Mouse (Mus musculus) lung, embryonic 16.5 days (tissue): ENCODE results near the gene Nmnat1. TPM values are rescaled to one million over a fixed set of nuclear protein-coding genes. Genes with fewer than 3 reads are reported as not detected.
"Not testable (repeated sequence)": the region's sequence is repeated elsewhere in the genome, so short reads cannot be mapped to it uniquely, and the experiment has no call there.

Experiments
- ATAC-seq: fragments of 200-750 bp; cut with Nextera tagmentation; 2 replicates; pipeline ENCODE4 v1.8.0; 2017; ENCODE audit warnings: low read depth, mild to moderate bottlenecking, moderate library complexity
- H3K27ac ChIP-seq: fragments of 300-500 bp; sonication (generic); 2 replicates; pipeline ENCODE4 v1.5.1; 2014; ENCODE audit warnings: mild to moderate bottlenecking, control low read depth, low read length
- H3K27me3 ChIP-seq: fragments of 300-500 bp; sonication (generic); 2 replicates; pipeline ENCODE4 v1.6.1; 2014; ENCODE audit warnings: low read depth, low read length, mixed read lengths; ENCODE audit not compliant: control insufficient read depth, insufficient read depth
- H3K36me3 ChIP-seq: fragments of 300-500 bp; sonication (generic); 2 replicates; pipeline ENCODE4 v1.6.1; 2014; ENCODE audit warnings: low read length; ENCODE audit not compliant: control insufficient read depth, insufficient read depth
- H3K4me1 ChIP-seq: fragments of 300-500 bp; sonication (generic); replicated peaks from 2 replicates; pipeline ENCODE4 v1.6.1; 2014; ENCODE audit warnings: low read length, mixed read lengths; ENCODE audit not compliant: control insufficient read depth, insufficient read depth
- H3K4me2 ChIP-seq: fragments of 300-500 bp; sonication (generic); 2 replicates; pipeline ENCODE4 v1.6.1; 2014; ENCODE audit warnings: low read depth, low read length, control low read depth
- H3K4me3 ChIP-seq: fragments of 300-500 bp; sonication (generic); 2 replicates; pipeline ENCODE4 v1.5.1; 2014; ENCODE audit warnings: mild to moderate bottlenecking, low read length, control low read depth
- H3K9ac ChIP-seq: fragments of 300-500 bp; sonication (generic); 2 replicates; pipeline ENCODE4 v1.6.1; 2014; ENCODE audit warnings: low read length, control low read depth
- H3K9me3 ChIP-seq: fragments of 300-500 bp; sonication (generic); 2 replicates; pipeline ENCODE4 v1.6.1; 2016; ENCODE audit warnings: low read length; ENCODE audit not compliant: control insufficient read depth
- WGBS: fragments of 180-500 bp; shearing (Covaris S2); extraction: QIAGEN DNeasy Blood & Tissue Kit; methylation state at CpG from one replicate; pipeline ENCODE4 v1.1.7; 2014; 5-methylcytosine and 5-hydroxymethylcytosine counted together
- polyA plus RNA-seq: library from polyadenylated mRNA; unstranded; fragments of >200 nt; fragmentation: Nextera tagmentation; extraction: Ambion mirVana; gene quantifications from 2 replicates; pipeline ENCODE4 v1.2.1, GENCODE M21; 2015

The Nmnat1 gene
- polyA plus RNA-seq, 1 experiment from 2014 or later = 11.9 TPM

DNA sequence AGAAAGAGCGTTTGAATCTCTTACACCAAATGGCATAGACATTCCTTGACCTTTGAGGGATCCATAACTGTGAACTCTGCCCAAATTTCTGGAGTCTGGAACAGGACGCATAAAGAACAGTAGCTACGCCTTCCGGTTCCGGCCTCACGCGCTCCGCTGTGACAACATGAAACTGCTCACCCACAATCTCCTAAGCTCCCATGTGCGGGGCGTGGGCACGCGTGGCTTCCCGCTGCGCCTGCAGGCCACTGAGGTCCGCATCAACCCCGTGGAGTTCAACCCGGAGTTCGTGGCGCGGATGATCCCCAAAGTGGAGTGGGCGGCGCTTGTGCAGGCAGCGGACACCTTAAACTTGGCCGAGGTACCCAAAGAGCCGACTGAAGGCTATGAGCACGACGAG is 27.8 kb downstream of the Nmnat1 start:
- H3K4me3 ChIP-seq, H3K27me3 ChIP-seq, H3K36me3 ChIP-seq, H3K9ac ChIP-seq, ATAC-seq, H3K4me2 ChIP-seq, H3K9me3 ChIP-seq, H3K27ac ChIP-seq, H3K4me1 ChIP-seq: not testable (repeated sequence)
- 76% methylated on average over 27 of the region's 27 CpGs for WGBS

DNA sequence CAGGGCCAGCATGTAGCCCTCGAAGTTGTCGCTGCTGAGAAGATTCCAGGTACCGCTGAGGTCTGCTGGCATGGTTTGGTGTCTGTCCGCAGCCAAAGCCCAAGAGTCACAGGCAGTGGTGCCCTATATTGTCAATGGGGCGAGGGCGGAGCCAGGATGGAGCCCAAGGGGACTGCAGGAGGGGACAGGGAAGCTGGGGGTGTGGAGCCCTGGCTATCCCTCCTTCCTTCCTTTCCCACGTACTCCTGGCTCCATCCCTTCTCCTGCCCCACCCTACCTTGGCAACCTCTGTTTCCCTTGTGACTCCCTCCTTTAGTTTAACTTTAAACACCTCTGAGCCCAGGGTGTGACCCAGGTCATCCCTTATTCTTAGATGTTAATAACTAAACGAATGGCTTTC is 30.1 kb downstream of the Nmnat1 start, which contains the start of gene Rbp7:
TSS of gene Rbp7 (minus strand) at position 100 of the 400 bp plus-strand sequence.
- WGBS = 43% methylated on average over 8 of the region's 8 CpGs
- H3K9me3 ChIP-seq = no peaks in the 10 kb centered on the region; the same call in 1 of the 2 replicates
- no peaks in the 10 kb centered on the region for H3K4me1 ChIP-seq
- H3K4me2 ChIP-seq = no peak within 1 kb of the TSS
- H3K27ac ChIP-seq = no peak within 1 kb of the TSS
- no peak within 1 kb of the TSS for H3K9ac ChIP-seq
- no peaks in the 10 kb centered on the region for H3K36me3 ChIP-seq
- H3K27me3 ChIP-seq = no peaks in the 10 kb centered on the region
- H3K4me3 ChIP-seq = no peak within 1 kb of the TSS
- ATAC-seq = 0 out of 2 replicates have a peak, but pooled peaks have one; percentile 12

DNA sequence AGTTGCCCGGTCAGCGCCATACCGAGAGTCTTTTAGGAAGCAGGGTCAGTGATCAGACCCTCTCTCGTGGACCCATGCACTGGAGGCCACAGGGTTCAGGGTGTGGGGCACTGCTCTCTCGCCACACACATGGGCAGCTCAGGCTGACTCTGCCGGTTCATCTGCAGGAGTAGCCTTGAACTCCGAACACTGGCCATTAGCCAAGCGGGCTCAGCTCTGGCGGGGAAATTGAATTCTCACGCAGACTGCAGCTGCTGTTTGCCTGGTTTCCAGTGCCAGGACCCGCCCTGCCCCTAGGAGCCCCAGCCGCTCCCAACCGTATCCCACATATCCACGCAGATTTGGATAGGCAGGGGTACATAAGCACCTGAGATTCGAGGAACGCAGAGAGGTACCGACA is 30.7 kb downstream of the Nmnat1 start:
- Histone ChIP-seq H3K36me3 (no peaks in the 10 kb centered on the region), H3K4me3 (no peak overlapping the region), H3K4me1 (no peaks in the 10 kb centered on the region), H3K27ac (no peak overlapping the region), H3K9ac (no peak overlapping the region), H3K4me2 (no peak overlapping the region), H3K27me3 (no peaks in the 10 kb centered on the region), H3K9me3 (no peaks in the 10 kb centered on the region; the same call in 1 of the 2 replicates)
- ATAC-seq = no peak
- WGBS = 70% methylated on average over 17 of the region's 17 CpGs

DNA sequence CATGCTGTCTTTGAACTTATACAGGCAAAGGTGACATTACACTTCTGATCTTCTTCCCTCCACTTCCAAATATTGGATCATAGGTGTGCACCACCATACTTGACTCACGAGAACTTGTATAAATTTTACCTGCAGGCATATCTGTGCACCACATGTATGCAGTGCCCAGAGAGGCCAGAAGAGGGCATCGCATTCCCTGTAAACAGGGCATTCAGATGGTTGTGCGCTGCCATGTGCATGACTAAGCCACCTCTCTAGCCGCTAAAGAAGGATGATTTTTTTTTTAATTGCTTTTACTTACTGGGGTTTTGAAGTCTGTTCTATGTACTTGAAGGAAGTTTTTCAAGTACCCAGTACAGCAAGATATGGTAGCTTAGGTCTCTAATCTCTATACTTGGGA is 31.3 kb downstream of the Nmnat1 start:
- no peak overlapping the region for H3K4me2 ChIP-seq
- ATAC-seq = no peak
- no peaks in the 10 kb centered on the region for H3K27me3 ChIP-seq
- H3K4me1 ChIP-seq = no peaks in the 10 kb centered on the region
- no peak overlapping the region for H3K9ac ChIP-seq
- no peak overlapping the region for H3K4me3 ChIP-seq
- no peaks in the 10 kb centered on the region for H3K36me3 ChIP-seq
- H3K9me3 ChIP-seq = no peaks in the 10 kb centered on the region; the same call in 1 of the 2 replicates
- no peak overlapping the region for H3K27ac ChIP-seq
- WGBS = 77% methylated on average over 4 of the region's 4 CpGs

DNA sequence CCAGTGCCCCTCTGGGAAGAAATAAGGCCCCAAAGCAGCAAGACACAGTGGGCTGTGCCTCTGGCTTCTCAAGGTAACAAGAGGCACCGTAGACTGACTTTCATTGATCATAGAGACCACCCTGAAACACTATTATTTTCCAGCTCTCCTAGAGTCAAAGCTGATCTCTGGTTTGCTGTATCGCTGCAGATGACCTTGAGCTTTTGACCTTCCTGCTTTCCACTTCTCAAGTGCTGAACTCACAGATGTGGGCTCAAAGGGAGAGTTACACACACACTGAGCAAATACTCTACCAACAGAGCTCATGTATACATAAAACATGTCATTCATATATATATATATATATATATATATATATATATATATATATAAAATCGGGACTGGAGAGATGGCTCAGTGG is 34.4 kb downstream of the Nmnat1 start:
- H3K4me1 ChIP-seq = peaks cover 5% of the 10 kb centered on the region
- H3K9ac ChIP-seq = no peak overlapping the region
- no peak overlapping the region for H3K4me3 ChIP-seq
- no peaks in the 10 kb centered on the region; the same call in 1 of the 2 replicates for H3K9me3 ChIP-seq
- H3K27me3 ChIP-seq = no peaks in the 10 kb centered on the region
- ATAC-seq = no peak
- no peak overlapping the region for H3K27ac ChIP-seq
- H3K36me3 ChIP-seq = no peaks in the 10 kb centered on the region
- no peak overlapping the region for H3K4me2 ChIP-seq
- whole genome bisulfite sequencing = 66% methylated on average over 3 of the region's 3 CpGs

DNA sequence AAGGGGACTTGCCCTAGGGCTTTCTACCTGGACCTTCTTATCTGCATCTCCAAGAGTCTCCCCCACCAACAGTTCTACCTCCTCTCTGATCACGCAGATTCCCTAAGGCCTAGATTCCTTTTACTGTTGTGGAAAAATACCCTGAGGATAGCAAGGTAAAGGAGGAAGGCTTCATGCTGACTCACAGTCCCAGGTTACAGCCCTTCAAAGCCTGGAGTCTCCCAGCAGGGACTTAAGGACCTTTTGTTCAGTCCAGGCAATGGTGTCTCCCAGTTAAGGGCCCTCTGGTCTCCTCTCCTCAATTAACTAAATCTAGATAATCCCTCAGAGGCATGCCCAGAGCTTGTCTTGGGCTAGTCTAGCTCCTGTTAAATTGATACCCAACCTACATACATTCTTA is 38.7 kb downstream of the Nmnat1 start:
- 56% methylated on average over 1 of the region's 1 CpGs for WGBS
- Histone ChIP-seq H3K9me3 (no peaks in the 10 kb centered on the region), H3K4me2 (peak overlapping the region; percentile 67; the same call in 1 of the 2 replicates), H3K4me3 (peak overlapping the region; percentile 41; the same call in 1 of the 2 replicates), H3K27me3 (no peaks in the 10 kb centered on the region), H3K27ac (peak overlapping the region; percentile 72), H3K9ac (peak overlapping the region; percentile 39), H3K36me3 (no peaks in the 10 kb centered on the region), H3K4me1 (peaks cover 6% of the 10 kb centered on the region)
- ATAC-seq = no peak

DNA sequence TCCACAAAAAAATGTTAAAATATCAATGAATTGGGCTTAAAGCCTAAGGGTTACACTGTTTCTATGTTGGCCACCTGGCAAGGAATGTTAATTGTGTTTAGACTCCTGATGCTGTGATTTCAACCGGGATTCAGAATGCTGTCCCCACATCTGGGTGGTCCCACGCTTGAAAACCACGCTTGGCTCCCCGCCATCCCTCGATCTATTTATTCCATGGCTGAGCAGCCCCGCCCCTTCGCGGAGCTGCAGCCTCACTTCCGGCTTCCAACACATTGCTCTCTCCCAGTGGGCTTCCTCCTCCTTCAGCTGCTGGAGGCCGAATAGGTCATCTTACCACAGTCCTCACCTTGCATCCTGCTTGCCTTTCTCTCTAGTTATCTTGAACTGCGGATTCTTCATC is 39.1 kb downstream of the Nmnat1 start:
- H3K9me3 ChIP-seq = no peaks in the 10 kb centered on the region

DNA sequence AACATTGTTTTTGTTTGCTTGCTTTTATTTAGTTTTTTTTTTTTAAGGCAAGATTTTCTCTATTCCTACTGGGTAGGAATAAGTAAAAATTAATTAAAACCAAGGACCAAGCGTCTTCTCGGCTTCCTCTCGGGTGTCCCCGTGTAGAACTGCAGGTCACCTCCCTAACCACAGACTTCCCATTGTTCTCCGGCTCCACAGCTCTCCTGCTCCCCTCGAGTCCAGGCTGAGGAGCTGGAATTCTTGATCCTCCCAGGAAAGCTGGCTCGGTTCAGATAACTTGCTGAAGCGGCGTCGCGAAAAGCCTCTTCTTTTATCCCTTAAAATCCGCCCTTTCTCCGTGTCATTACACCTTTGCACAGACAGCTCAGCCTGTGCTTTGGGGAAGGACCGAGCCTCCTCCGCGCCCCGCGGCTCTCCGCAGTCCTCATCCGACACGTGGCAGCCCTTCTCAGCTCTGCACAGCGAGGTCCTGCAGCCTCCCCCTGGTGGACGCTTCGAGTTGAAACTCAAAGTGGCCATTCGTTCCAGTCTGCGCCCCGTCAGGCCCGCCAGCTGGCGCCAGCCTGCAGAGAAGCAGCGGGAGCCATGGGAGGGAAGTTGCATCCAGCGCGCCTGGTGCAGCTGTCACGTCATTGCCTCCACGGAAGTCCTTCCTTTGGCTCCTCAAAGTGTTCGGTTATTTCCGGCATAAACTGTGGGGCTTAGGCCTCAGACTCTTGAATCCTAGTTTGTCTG is 39.9 kb downstream of the Nmnat1 start:
- H3K9me3 ChIP-seq = no peaks in the 10 kb centered on the region
- H3K9ac ChIP-seq = peak overlapping the region; percentile 73
- no peaks in the 10 kb centered on the region for H3K27me3 ChIP-seq
- peaks cover 6% of the 10 kb centered on the region for H3K4me1 ChIP-seq
- H3K4me2 ChIP-seq = peak overlapping the region; percentile 67
- peak overlapping the region; percentile 89 for H3K27ac ChIP-seq
- H3K4me3 ChIP-seq = peak overlapping the region; percentile 41
- H3K36me3 ChIP-seq = no peaks in the 10 kb centered on the region
- WGBS = under 1% methylated on average over 36 of the region's 36 CpGs
- peak; percentile 98 for ATAC-seq

More for the DNA sequence above, 39.1 kb downstream of the Nmnat1 start:
- Histone ChIP-seq H3K27ac (peak overlapping the region; percentile 72), H3K27me3 (no peaks in the 10 kb centered on the region), H3K36me3 (no peaks in the 10 kb centered on the region), H3K4me2 (peak overlapping the region; percentile 67), H3K9ac (peak overlapping the region; percentile 39), H3K4me3 (peak overlapping the region; percentile 41; the same call in 1 of the 2 replicates), H3K4me1 (peaks cover 6% of the 10 kb centered on the region)
- WGBS = 2% methylated on average over 11 of the region's 11 CpGs
- peak; percentile 51 for ATAC-seq

DNA sequence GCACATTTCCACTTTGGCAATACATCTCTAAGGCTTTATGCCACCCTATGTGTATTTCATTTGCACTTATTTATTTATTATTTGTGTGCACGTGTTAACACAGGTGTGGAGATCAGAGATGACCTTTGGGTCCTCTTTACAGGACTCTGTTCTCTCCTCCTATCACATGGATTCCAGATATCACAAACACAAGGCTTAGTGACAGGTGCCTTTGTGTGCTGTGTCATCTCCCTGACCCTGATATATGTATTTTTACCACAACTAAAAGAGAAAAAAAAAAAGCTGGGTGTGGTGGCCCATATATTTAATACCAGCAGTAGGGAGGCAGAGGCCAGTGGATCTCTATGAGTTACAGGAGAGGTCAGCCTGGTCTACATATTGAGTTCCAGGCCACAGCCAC is 40.5 kb downstream of the Nmnat1 start:
- H3K36me3 ChIP-seq = no peaks in the 10 kb centered on the region
- H3K27me3 ChIP-seq = no peaks in the 10 kb centered on the region
- H3K4me2 ChIP-seq = peak overlapping the region; percentile 67
- H3K27ac ChIP-seq = no peak overlapping the region
- no peak for ATAC-seq
- no peaks in the 10 kb centered on the region for H3K9me3 ChIP-seq
- H3K9ac ChIP-seq = peak overlapping the region; percentile 73; the same call in 1 of the 2 replicates
- WGBS = 52% methylated on average over 1 of the region's 1 CpGs
- no peak overlapping the region for H3K4me3 ChIP-seq
- H3K4me1 ChIP-seq = peaks cover 6% of the 10 kb centered on the region
